Mouse (Mus musculus): ENCODE measurements around the gene Tmem184c. TPM values are rescaled to one million over a fixed set of nuclear protein-coding genes. Genes with fewer than 3 reads are reported as not detected.

Gene Tmem184c
- total RNA-seq, 2 experiments from 2014 or later = 23.6 to 24.8 TPM

DNA sequence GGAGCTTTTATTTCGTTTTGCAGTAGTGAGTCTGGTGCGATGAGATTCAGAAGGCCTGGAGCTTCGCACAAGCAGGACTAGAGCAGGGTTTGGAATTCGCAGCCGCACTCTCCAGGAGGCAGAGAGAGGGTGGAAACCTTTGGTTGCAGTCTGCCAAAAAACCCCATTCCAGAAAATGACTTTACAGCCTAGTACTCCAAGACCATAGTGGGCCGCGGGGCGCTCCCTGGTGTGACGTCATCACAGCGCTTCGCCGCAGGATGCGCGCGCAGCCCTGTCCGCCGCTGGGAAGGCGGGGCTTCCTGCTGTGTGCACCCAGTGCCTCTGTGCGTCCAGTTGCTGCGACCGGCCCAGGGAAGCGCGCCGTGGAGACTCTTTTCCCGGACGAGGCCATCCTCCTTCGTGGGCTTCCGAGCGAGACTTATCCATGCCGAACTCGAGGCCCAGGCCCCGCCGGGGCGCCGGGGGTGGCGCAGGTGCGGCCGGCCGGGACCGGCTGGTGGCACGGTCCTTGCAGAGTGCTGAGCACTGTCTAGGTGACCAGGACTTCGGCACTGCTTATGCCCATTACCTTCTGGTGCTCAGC is 61.3 kb downstream of the Tmem184c start, which contains the start of gene Prmt9:
Gene Prmt9, plus strand, starts transcription at position 277 of the 586 bp plus-strand sequence.
- peak; percentile 91 for ATAC-seq (replicated peaks; ENCODE audit: poor library complexity, severe bottlenecking)

Other genes with a start within 250 kb of the Tmem184c start
- 3.5 and 6.4 TPM in 2 replicates for gene Arhgap10, start 92.7 kb downstream of the Tmem184c start, total RNA-seq (2014; fragmentation: Nextera tagmentation)
- 12.2 and 21.8 TPM in 2 replicates for gene Arhgap10, start 92.7 kb downstream of the Tmem184c start, total RNA-seq (2017)
- gene Prmt9, start 61.3 kb downstream of the Tmem184c start, total RNA-seq (2014; fragmentation: Nextera tagmentation) = 14.7 and 22.3 TPM in 2 replicates
- 23.1 TPM in 2 replicates for gene Prmt9, start 61.3 kb downstream of the Tmem184c start, total RNA-seq (2017)
- not detected in 2 replicates for gene Ednra, start 113.8 kb upstream of the Tmem184c start, total RNA-seq (2014; fragmentation: Nextera tagmentation)
- 0.82 TPM in 1 of 2 replicates, not detected in the other for gene Ednra, start 113.8 kb upstream of the Tmem184c start, total RNA-seq (2017)